Mouse (Mus musculus): ENCODE results near the gene Car15. TPM values are rescaled to one million over a fixed set of nuclear protein-coding genes. Genes with fewer than 3 reads are reported as not detected.
A peak's percentile ranks its signal among the peaks of the same experiment; 100 is the strongest.

Car15 gene
- polyA plus RNA-seq, 1 experiment, result 372 TPM

DNA sequence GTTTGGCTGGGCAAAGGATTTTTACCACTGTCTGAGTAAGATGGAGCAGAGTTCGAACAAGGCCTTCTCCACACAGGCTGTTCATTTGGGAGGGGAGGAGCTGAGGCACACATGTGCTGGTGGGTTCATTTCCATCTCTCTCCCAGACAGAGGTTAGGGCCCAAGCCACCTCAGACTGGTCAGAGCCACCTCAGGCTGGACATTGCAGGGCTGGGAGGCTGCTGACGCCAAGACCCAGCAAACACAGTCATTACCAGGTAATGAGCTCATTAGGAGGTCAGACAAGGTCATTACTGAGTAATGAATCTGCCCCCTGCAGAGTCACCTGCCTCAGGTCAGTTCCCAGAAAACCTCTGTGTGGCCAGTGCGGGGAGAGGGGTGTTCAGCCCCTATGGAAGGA is 9.3 kb downstream of the Car15 start:
- TF ChIP-seq CTCF (conservative IDR thresholded peaks at IDR 0.05; ENCODE audit: insufficient read depth, insufficient read length, low read depth, low read length) (no peak), POLR2A (IDR thresholded peaks at IDR 0.05; ENCODE audit: low read depth, low read length) (no peak)
- H3K4me3 ChIP-seq (ENCODE audit: insufficient read depth, low read depth, low read length), result no peak overlapping the region
- H3K27ac ChIP-seq (ENCODE audit: insufficient read depth, low read depth, low read length), result no peak overlapping the region
- WGBS, result 52% methylated on average over 3 of the region's 3 CpGs
- H3K4me1 ChIP-seq (ENCODE audit: control insufficient read depth, insufficient read depth, low read length), result 0 out of 2 replicates have a peak, but pooled peaks cover 4% of the 10 kb centered on the region
- peak; percentile 81 for DNase-seq
- no peaks in the 10 kb centered on the region for H3K36me3 ChIP-seq (ENCODE audit: control insufficient read depth, insufficient read depth, low read length)
- 0 out of 2 replicates have a peak, but pooled peaks cover under 1% of the 10 kb centered on the region for H3K27me3 ChIP-seq (replicated peaks; ENCODE audit: control insufficient read depth, insufficient read depth, low read length)

DNA sequence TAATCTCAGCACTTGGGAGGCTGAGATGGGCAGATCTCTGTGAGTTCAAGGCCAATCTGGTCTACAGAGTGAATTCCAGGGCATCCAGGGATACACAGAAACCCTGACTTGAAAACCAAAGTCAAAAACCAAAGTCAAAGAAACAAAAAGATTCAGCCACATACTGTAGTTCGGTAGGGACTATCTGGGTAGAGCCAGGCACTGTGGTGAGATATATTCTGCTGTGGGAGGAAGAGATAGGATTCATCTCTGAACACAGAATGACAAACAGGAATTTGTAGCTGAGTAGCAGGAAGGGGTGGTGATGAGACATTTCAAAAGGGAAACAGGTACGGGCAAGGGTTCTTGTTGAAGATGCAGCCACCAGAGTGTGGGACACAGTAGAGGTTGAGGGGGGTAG is 9.9 kb downstream of the Car15 start:
- TF ChIP-seq CTCF (conservative IDR thresholded peaks at IDR 0.05; ENCODE audit: insufficient read depth, insufficient read length, low read depth, low read length), result no peak
- no peak for TF ChIP-seq POLR2A (IDR thresholded peaks at IDR 0.05; ENCODE audit: low read depth, low read length)
- Histone ChIP-seq H3K4me3 (ENCODE audit: insufficient read depth, low read depth, low read length) (no peak overlapping the region), H3K27me3 (replicated peaks; ENCODE audit: control insufficient read depth, insufficient read depth, low read length) (no peaks in the 10 kb centered on the region), H3K36me3 (ENCODE audit: control insufficient read depth, insufficient read depth, low read length) (no peaks in the 10 kb centered on the region), H3K4me1 (ENCODE audit: control insufficient read depth, insufficient read depth, low read length) (0 out of 2 replicates have a peak, but pooled peaks cover 4% of the 10 kb centered on the region), H3K27ac (ENCODE audit: insufficient read depth, low read depth, low read length) (no peak overlapping the region; the same call in 1 of the 2 replicates)
- DNase-seq, result no peak
- WGBS, result 90% methylated on average over 2 of the region's 2 CpGs

DNA sequence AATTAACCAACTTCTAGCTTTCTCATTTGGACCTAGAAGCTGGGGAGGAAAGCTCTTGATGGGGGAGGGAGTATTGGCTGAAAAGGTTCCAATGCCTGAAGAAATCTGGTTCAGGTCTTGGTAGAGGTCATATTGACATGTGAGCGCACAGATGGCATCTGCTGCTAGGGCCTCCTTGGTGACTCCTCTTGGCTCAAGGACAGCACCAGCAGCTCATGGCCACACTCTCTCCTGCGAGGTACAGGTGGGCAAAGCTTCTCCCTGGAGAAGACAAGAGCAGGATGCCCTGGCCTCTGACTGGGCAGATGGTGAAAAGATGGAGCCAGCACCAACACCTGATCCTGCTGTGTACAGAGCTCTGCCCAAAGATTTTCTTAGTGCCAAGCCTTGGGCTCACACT is 11.7 kb downstream of the Car15 start:
- DNase-seq, result no peak
- 0 out of 2 replicates have a peak, but pooled peaks cover 4% of the 10 kb centered on the region for H3K4me1 ChIP-seq (ENCODE audit: control insufficient read depth, insufficient read depth, low read length)
- H3K27me3 ChIP-seq (replicated peaks; ENCODE audit: control insufficient read depth, insufficient read depth, low read length), result no peaks in the 10 kb centered on the region
- no peak overlapping the region for H3K4me3 ChIP-seq (ENCODE audit: insufficient read depth, low read depth, low read length)
- H3K27ac ChIP-seq (ENCODE audit: insufficient read depth, low read depth, low read length), result no peak overlapping the region
- TF ChIP-seq CTCF (conservative IDR thresholded peaks at IDR 0.05; ENCODE audit: insufficient read depth, insufficient read length, low read depth, low read length) (no peak), POLR2A (IDR thresholded peaks at IDR 0.05; ENCODE audit: low read depth, low read length) (no peak)
- H3K36me3 ChIP-seq (ENCODE audit: control insufficient read depth, insufficient read depth, low read length), result no peaks in the 10 kb centered on the region
- 60% methylated on average over 2 of the region's 2 CpGs for WGBS

DNA sequence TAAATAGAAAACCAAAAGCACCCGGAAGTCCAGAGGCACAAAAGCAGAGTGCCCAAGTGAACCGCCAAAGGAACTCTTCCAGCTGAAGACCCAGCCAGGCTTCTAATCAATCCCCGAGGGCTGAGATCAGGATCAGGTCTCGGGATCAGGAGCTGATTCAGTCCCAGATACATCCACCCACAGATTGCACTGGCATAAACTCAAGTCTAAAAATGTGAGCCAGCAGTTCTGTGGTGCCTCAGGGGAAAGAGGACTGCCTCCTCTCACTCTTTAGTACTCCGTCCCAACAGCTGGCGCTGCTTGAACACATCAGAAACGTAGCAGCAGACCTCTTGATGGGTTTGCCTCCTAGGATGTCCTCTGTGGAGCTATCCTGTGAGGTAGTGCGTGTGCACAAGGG is 21.6 kb downstream of the Car15 start:
- no peak for TF ChIP-seq POLR2A (IDR thresholded peaks at IDR 0.05; ENCODE audit: low read depth, low read length)
- no peak for TF ChIP-seq CTCF (conservative IDR thresholded peaks at IDR 0.05; ENCODE audit: insufficient read depth, insufficient read length, low read depth, low read length)
- H3K27ac ChIP-seq (ENCODE audit: insufficient read depth, low read depth, low read length), result no peak overlapping the region
- no peak for DNase-seq
- no peak overlapping the region for H3K4me3 ChIP-seq (ENCODE audit: insufficient read depth, low read depth, low read length)
- H3K4me1 ChIP-seq (ENCODE audit: control insufficient read depth, insufficient read depth, low read length), result no peaks in the 10 kb centered on the region
- no peaks in the 10 kb centered on the region for H3K36me3 ChIP-seq (ENCODE audit: control insufficient read depth, insufficient read depth, low read length)
- WGBS, result 89% methylated on average over 8 of the region's 8 CpGs
- no peaks in the 10 kb centered on the region for H3K27me3 ChIP-seq (replicated peaks; ENCODE audit: control insufficient read depth, insufficient read depth, low read length)

DNA sequence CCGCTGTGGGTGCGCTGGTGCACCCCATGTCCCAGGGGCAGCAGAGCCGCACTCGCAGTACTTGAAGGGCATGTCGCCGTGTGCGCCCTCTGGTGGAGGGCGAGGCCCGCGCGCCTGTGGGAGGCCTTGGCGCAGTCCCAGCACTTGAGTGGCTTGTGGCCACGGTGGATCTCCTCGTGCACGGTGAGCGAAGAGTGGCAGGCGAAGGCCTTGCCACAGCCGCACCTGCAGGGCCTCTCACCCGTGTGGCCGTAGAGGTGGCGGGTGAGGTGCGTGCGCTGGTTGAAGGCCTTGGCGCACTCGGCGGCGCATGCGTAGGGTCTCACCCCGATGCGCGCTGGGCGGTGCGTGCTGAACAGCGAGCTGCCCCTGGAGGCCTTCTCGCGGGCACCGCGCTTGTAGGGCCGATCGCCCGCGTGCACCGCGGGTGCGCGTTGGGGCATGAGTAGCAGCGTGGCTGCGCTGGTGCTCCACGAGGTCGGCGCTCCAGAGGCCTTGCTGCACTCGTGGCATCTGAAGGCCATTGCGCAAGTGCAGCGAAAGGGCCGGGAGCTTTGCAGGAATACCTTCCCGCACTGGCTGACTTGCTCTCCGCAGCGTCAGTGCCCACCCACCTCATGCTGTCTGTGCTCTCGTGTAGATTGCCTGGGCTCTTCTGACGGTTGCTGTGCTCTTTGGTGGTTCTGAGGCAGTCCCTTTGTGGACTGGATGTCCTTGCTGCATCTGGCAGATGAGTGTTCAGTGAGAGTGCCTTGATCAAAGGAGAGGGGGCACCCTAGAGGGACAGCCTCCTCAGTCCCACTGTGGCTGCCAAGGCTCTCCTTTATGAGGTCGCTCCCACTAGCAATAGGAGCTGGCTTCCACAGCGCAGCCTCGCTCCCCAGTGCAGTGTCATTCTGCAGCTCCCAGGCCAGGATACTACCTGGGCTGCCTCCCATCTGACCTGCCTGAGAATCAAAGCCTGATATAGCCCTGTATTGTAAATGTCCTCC is 22.5 kb downstream of the Car15 start:
- no peak overlapping the region for H3K27ac ChIP-seq (ENCODE audit: insufficient read depth, low read depth, low read length)
- WGBS, result 5% methylated on average over 63 of the region's 63 CpGs
- DNase-seq, result peak; percentile 79
- no peaks in the 10 kb centered on the region for H3K36me3 ChIP-seq (ENCODE audit: control insufficient read depth, insufficient read depth, low read length)
- TF ChIP-seq CTCF (conservative IDR thresholded peaks at IDR 0.05; ENCODE audit: insufficient read depth, insufficient read length, low read depth, low read length) (peak; percentile 81), POLR2A (IDR thresholded peaks at IDR 0.05; ENCODE audit: low read depth, low read length) (no peak)
- peak overlapping the region; percentile 41; the same call in 1 of the 2 replicates for H3K4me3 ChIP-seq (ENCODE audit: insufficient read depth, low read depth, low read length)
- H3K27me3 ChIP-seq (replicated peaks; ENCODE audit: control insufficient read depth, insufficient read depth, low read length), result no peaks in the 10 kb centered on the region
- no peaks in the 10 kb centered on the region for H3K4me1 ChIP-seq (ENCODE audit: control insufficient read depth, insufficient read depth, low read length)

DNA sequence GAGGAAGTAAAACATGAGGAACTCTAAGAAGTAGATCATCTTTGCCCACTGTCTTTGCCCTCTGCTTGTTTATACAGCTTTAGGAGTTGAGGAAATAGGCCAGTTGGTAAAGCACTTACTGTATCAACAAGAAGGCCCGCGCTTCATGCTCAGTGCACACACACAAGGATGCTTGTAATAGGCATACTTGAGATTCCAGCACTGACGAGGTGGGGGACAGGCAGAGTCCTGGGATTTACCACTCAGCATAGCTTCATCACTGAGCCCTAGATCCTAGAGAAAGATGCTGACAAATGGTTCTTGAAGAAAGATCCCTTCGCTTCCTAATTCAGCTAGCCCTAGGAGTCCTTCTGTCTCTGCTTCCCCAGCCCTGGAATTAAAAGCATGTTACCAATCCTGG is 25.0 kb downstream of the Car15 start:
- 53% methylated on average over 4 of the region's 4 CpGs for WGBS
- no peaks in the 10 kb centered on the region for H3K27me3 ChIP-seq (replicated peaks; ENCODE audit: control insufficient read depth, insufficient read depth, low read length)
- no peak for DNase-seq

DNA sequence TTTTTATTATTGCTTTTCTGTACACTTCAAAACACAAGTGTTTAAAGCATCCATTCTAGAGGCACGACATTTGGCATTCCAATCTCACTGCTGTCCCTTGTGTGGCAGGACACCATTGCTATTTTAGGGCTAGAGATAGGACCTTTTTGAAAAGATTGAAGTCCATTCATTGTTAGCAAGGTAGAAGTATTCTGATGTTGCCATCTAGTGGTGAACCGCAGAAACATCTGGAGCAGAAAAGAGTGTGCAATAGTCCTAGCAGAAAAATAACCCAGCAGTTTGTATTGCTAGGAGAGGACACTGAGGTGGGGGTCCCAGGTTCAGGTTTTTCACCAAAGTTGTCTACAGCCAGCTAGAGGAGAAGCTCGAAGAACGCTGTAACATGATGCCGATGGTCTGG is 26.0 kb downstream of the Car15 start:
- peak; percentile 67 for DNase-seq

More for the DNA sequence above, 25.0 kb downstream of the Car15 start:
- H3K36me3 ChIP-seq (ENCODE audit: control insufficient read depth, insufficient read depth, low read length), result no peaks in the 10 kb centered on the region
- H3K4me1 ChIP-seq (ENCODE audit: control insufficient read depth, insufficient read depth, low read length), result no peaks in the 10 kb centered on the region
- H3K4me3 ChIP-seq (ENCODE audit: insufficient read depth, low read depth, low read length), result no peak overlapping the region
- no peak for TF ChIP-seq POLR2A (IDR thresholded peaks at IDR 0.05; ENCODE audit: low read depth, low read length)
- no peak for TF ChIP-seq CTCF (conservative IDR thresholded peaks at IDR 0.05; ENCODE audit: insufficient read depth, insufficient read length, low read depth, low read length)
- H3K27ac ChIP-seq (ENCODE audit: insufficient read depth, low read depth, low read length), result no peak overlapping the region

More for the DNA sequence above, 26.0 kb downstream of the Car15 start:
- Histone ChIP-seq H3K27ac (ENCODE audit: insufficient read depth, low read depth, low read length) (no peak overlapping the region), H3K4me1 (ENCODE audit: control insufficient read depth, insufficient read depth, low read length) (no peaks in the 10 kb centered on the region), H3K27me3 (replicated peaks; ENCODE audit: control insufficient read depth, insufficient read depth, low read length) (no peaks in the 10 kb centered on the region), H3K36me3 (ENCODE audit: control insufficient read depth, insufficient read depth, low read length) (no peaks in the 10 kb centered on the region), H3K4me3 (ENCODE audit: insufficient read depth, low read depth, low read length) (no peak overlapping the region)
- 3% methylated on average over 5 of the region's 5 CpGs for WGBS
- TF ChIP-seq CTCF (conservative IDR thresholded peaks at IDR 0.05; ENCODE audit: insufficient read depth, insufficient read length, low read depth, low read length) (0 out of 2 replicates have a peak, but pooled peaks have one; percentile 18), POLR2A (IDR thresholded peaks at IDR 0.05; ENCODE audit: low read depth, low read length) (no peak)
